ENCODE assay signal across 23 mouse cellular contexts in the genomic region with DNA sequence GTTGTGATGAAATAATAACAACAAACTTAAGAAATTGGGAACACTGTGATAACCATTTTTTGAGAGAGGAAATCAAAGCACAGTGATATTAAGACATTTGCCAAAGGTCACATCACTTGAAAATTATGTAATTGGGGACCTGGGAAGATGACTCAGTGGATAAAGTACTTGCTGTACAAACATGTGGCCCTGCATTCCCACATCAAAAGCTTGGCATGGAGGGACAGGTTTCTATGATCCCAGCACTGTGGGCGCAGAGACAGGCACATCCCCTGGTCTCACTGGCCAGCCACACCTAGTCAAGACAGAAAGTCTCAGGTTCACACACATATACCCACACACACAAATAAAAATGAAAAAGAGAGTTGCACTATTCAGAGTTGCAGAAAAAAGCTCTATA. TPM values are rescaled to one million over a fixed set of nuclear protein-coding genes. Genes with fewer than 3 reads are reported as not detected.
"Had no signal": no experiment of that assay in that cellular context is flagged by ENCODE, and none has a peak within 500 bp of the region (broad histone marks: within the 10 kb centered on the region; RNA-seq: fewer than 3 reads in every experiment).

No protein-coding gene starts in this region.

- DNase-seq: gastrocnemius, adult 2 months; gastrocnemius, postnatal 10 days; gastrocnemius, postnatal 25 days; heart, adult 18-20 months; heart, postnatal 10 days; heart, postnatal 4 days; kidney, adult 18-20 months; kidney, adult 8-10 months; kidney, postnatal 10 days; kidney, postnatal 25 days; kidney, postnatal 4 days; liver; liver, embryonic 13.5 days had no signal

RNA-seq across cellular contexts. Expression of gene Acsm4, which starts 5.1 kb away (rescaled TPM):
- total RNA-seq: gastrocnemius, adult 2 months; gastrocnemius, postnatal 10 days; gastrocnemius, postnatal 25 days; gastrocnemius, postnatal 4 days; granulocyte monocyte progenitor cell, adult 5-6 weeks; heart, adult 18-20 months; heart, adult 8-10 months; heart, postnatal 10 days; heart, postnatal 25 days; heart, postnatal 4 days; layer of hippocampus, adult 2 months; layer of hippocampus, postnatal 10 days; layer of hippocampus, postnatal 25 days; left cerebral cortex, adult 2 months; left cerebral cortex, postnatal 14 days; left cerebral cortex, postnatal 36 days had no signal
